Mouse (Mus musculus): ENCODE measurements around the gene Hist1h4m.

DNA sequence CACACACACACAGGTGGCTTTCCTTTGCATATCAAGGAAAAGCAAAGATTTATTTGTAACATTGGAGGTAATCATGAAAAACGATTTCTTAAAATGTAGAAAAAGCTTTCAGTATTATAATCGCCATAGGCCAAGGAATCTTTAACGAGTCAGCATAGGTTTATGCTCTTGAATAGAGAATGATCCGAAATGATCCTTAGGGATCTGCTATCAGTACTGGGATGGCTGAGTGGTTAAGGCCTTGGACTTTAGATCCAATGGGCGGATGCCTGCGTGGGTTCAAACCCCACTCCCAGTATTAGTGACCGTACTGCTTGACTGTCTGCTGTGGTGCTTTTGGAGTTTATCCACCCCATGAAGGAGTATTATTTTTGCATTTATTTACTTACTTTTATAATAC lies 16.0 kb upstream of the Hist1h4m start:
- TF ChIP-seq CTCF (IDR thresholded peaks at IDR 0.05), result no peak
- TF ChIP-seq EP300 (IDR thresholded peaks at IDR 0.05), result no peak

Data from lung, postnatal 0 days (tissue).